Mouse (Mus musculus) embryonic fibroblast, embryonic 13.5 days (primary cell): ENCODE measurements at regions not wholly inside any gene's neighbourhood (a gene's known extent, or its start where the extent isn't known, plus 50 kb on each side); places are given as distances from the start of the nearest gene placed in this dataset.

Experiments
- H3K27ac ChIP-seq: 2 replicates; pipeline ENCODE4 v1.5.1; 2012; ENCODE audit warnings: low read length, control low read depth, inconsistent platforms; ENCODE audit not compliant: insufficient read depth
- H3K4me1 ChIP-seq: 2 replicates; pipeline ENCODE4 v1.6.1; 2011; ENCODE audit warnings: low read length; ENCODE audit not compliant: control insufficient read depth, insufficient read depth
- H3K4me3 ChIP-seq: 2 replicates; pipeline ENCODE4 v1.5.1; 2011; ENCODE audit warnings: mild to moderate bottlenecking, control low read depth, low read length; ENCODE audit not compliant: insufficient read depth
- CTCF ChIP-seq: IDR thresholded peaks from 2 replicates; pipeline ENCODE4 v1.5.1; 2011; ENCODE audit warnings: mild to moderate bottlenecking, control low read depth, low read length, moderate library complexity, borderline replicate concordance; ENCODE audit not compliant: insufficient read depth
- POLR2A ChIP-seq: IDR thresholded peaks from 2 replicates; pipeline ENCODE4 v1.6.1; 2011; ENCODE audit warnings: low read depth, mild to moderate bottlenecking, control low read depth, low read length, moderate library complexity

- no peak for TF ChIP-seq POLR2A
- no peak for TF ChIP-seq CTCF
- H3K27ac ChIP-seq: no peak overlapping the region
- H3K4me3 ChIP-seq: no peak overlapping the region
- peaks cover 10% of the 10 kb centered on the region for H3K4me1 ChIP-seq
Measured at GRCm38 (mm10) chr17:62469367-62469766, 411.8 kb downstream of the Efna5 start.

- peaks cover 10% of the 10 kb centered on the region for H3K4me1 ChIP-seq
Measured at GRCm38 (mm10) chr17:62468859-62469258, 412.3 kb downstream of the Efna5 start.

GRCm38 (mm10) chr17:62467072-62467471, 414.0 kb downstream of the Efna5 start:
- TF ChIP-seq POLR2A (no peak), CTCF (no peak)
- no peak overlapping the region for H3K27ac ChIP-seq
- H3K4me3 ChIP-seq: no peak overlapping the region
- peaks cover 10% of the 10 kb centered on the region for H3K4me1 ChIP-seq

More at GRCm38 (mm10) chr17:62468859-62469258, 412.3 kb downstream of the Efna5 start:
- no peak for TF ChIP-seq CTCF
- no peak for TF ChIP-seq POLR2A
- no peak overlapping the region for H3K27ac ChIP-seq
- H3K4me3 ChIP-seq: no peak overlapping the region

GRCm38 (mm10) chr17:62464994-62465393, 416.1 kb downstream of the Efna5 start:
- Histone ChIP-seq H3K27ac (no peak overlapping the region), H3K4me1 (peaks cover 12% of the 10 kb centered on the region), H3K4me3 (no peak overlapping the region)
- TF ChIP-seq POLR2A (no peak), CTCF (no peak)

GRCm38 (mm10) chr17:62464228-62464627, 416.9 kb downstream of the Efna5 start:
- TF ChIP-seq POLR2A (no peak), CTCF (no peak)
- peaks cover 7% of the 10 kb centered on the region for H3K4me1 ChIP-seq
- H3K27ac ChIP-seq: no peak overlapping the region
- no peak overlapping the region for H3K4me3 ChIP-seq

- TF ChIP-seq CTCF: no peak
- TF ChIP-seq POLR2A: no peak
- Histone ChIP-seq H3K4me3 (no peak overlapping the region), H3K27ac (no peak overlapping the region), H3K4me1 (peaks cover 2% of the 10 kb centered on the region; the same call in 1 of the 2 replicates)
Measured at GRCm38 (mm10) chr17:62461304-62462245, 419.5 kb downstream of the Efna5 start.

- peaks cover 2% of the 10 kb centered on the region; the same call in 1 of the 2 replicates for H3K4me1 ChIP-seq
- no peak overlapping the region for H3K4me3 ChIP-seq
- TF ChIP-seq POLR2A (no peak), CTCF (no peak)
- H3K27ac ChIP-seq: no peak overlapping the region
Measured at GRCm38 (mm10) chr17:62458964-62459363, 422.2 kb downstream of the Efna5 start.

- H3K4me3 ChIP-seq: no peak overlapping the region
- no peaks in the 10 kb centered on the region for H3K4me1 ChIP-seq
- no peak overlapping the region for H3K27ac ChIP-seq
- TF ChIP-seq POLR2A: no peak
- no peak for TF ChIP-seq CTCF
Measured at GRCm38 (mm10) chr17:62438045-62438444, 443.1 kb downstream of the Efna5 start.

GRCm38 (mm10) chr17:62436044-62436443, 445.1 kb downstream of the Efna5 start:
- Histone ChIP-seq H3K4me3 (no peak overlapping the region), H3K27ac (no peak overlapping the region), H3K4me1 (no peaks in the 10 kb centered on the region)
- TF ChIP-seq POLR2A (no peak), CTCF (no peak)
